Mouse (Mus musculus): ENCODE results near the gene Cep57l1. TPM values are rescaled to one million over a fixed set of nuclear protein-coding genes. Genes with fewer than 3 reads are reported as not detected.

The Cep57l1 gene
- total and polyA plus RNA-seq, 3 experiments: 16.7 to 19.2 TPM; not detected in 1

DNA sequence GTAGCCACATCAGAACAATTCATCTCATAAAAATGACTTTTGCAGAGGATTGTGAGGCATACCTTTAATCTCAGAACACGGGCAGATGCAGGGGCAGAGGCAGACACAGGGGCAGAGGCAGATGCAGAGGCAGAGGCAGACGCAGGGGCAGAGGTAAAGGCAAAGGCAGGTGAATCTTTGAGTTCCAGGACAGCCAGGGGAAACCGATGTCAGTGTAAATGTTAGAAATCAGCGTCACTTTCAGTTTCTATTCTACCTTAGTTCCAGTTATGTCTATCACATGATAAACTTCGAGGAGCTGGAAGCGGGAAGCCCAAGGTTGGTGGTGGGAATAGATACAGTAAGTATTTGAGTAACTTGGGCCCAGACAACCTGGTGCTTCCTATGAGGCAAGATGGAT lies 42.4 kb downstream of the Cep57l1 start:
- no peaks in the 10 kb centered on the region for H3K27me3 ChIP-seq (ENCODE audit: control insufficient read depth in 1 of 2, insufficient read depth in 2 of 2, low read length in 2 of 2)
- no peaks in the 10 kb centered on the region for H3K79me2 ChIP-seq (ENCODE audit: control insufficient read depth, insufficient read depth, low read length, poor library complexity)
- no peak overlapping the region for H3K9ac ChIP-seq (ENCODE audit: control insufficient read depth, low read depth, low read length, poor library complexity, severe bottlenecking)
- H3K36me3 ChIP-seq (ENCODE audit: control insufficient read depth in 1 of 2, insufficient read depth in 2 of 2, low read length in 2 of 2): no peaks in the 10 kb centered on the region
- no peak overlapping the region for H3K27ac ChIP-seq (ENCODE audit: control insufficient read depth, low read depth, low read length)
- no peaks in the 10 kb centered on the region for H3K4me1 ChIP-seq (ENCODE audit: control insufficient read depth in 1 of 2, insufficient read depth in 2 of 2, low read length in 2 of 2)
- H3K4me3 ChIP-seq (ENCODE audit: control insufficient read depth in 1 of 2, insufficient read depth in 1 of 2, low read depth in 2 of 2, low read length in 2 of 2): no peak overlapping the region
- TF ChIP-seq MYB (IDR thresholded peaks at IDR 0.05; ENCODE audit: low read depth, low read length): no peak
- no peak for TF ChIP-seq MXI1 (IDR thresholded peaks at IDR 0.05; ENCODE audit: low read depth, low read length)
- TF ChIP-seq JUND (IDR thresholded peaks at IDR 0.05; ENCODE audit: low read depth, low read length): no peak
- TF ChIP-seq TBP (IDR thresholded peaks at IDR 0.05; ENCODE audit: low read depth, low read length): no peak
- no peak for TF ChIP-seq NRF1 (IDR thresholded peaks at IDR 0.05; ENCODE audit: insufficient read depth, low read depth, low read length, poor library complexity, severe bottlenecking)
- TF ChIP-seq KAT2A (conservative IDR thresholded peaks at IDR 0.05; ENCODE audit: low read depth, low read length): no peak
- TF ChIP-seq POLR2AphosphoS5 (IDR thresholded peaks at IDR 0.05; ENCODE audit: borderline replicate concordance, low read depth, low read length): no peak
- no peak for TF ChIP-seq RCOR1 (IDR thresholded peaks at IDR 0.05; ENCODE audit: low read depth, low read length)
- no peak for TF ChIP-seq MAX (IDR thresholded peaks at IDR 0.05; ENCODE audit: low read length)
- TF ChIP-seq CHD2 (IDR thresholded peaks at IDR 0.05; ENCODE audit: low read length): no peak
- TF ChIP-seq E2F4 (IDR thresholded peaks at IDR 0.05; ENCODE audit: borderline replicate concordance, low read depth, low read length): no peak
- no peak for TF ChIP-seq TCF12 (IDR thresholded peaks at IDR 0.05; ENCODE audit: low read depth, low read length)
- no peak for TF ChIP-seq TAL1 (IDR thresholded peaks at IDR 0.05; ENCODE audit: low read length)
- TF ChIP-seq USF1 (IDR thresholded peaks at IDR 0.05; ENCODE audit: low read depth, low read length): no peak
- TF ChIP-seq CHD1 (IDR thresholded peaks at IDR 0.05; ENCODE audit: low read depth, low read length): no peak
- no peak for TF ChIP-seq ETS1 (IDR thresholded peaks at IDR 0.05; ENCODE audit: low read depth, low read length)
- TF ChIP-seq GABPA (IDR thresholded peaks at IDR 0.05; ENCODE audit: low read depth, low read length): no peak
- TF ChIP-seq GATA1 (IDR thresholded peaks at IDR 0.05; ENCODE audit: low read depth, low read length): no peak
- H3K9me3 ChIP-seq (replicated peaks; ENCODE audit: insufficient read depth, low read length): no peaks in the 10 kb centered on the region
- no peak for DNase-seq (ENCODE audit: low read depth, low spot score)

DNA sequence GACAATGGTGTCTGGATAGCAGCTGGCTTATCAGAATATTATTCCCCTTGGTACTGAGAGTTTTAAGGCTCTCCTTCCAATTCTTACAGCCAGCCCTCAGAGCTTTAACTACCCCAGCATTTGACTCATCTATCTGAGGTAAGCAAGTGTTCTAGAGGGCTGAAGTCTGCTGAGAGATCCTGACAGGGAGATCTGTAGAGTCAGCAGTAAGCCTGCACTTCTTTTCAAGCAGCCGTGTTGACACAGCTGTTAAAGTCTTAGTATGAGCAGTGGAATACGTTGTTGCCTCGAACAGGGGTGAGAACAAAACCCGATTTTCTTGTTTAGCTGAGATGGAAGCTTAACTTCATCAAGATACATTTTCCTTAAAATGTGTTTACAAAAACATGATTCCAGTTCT lies 43.4 kb downstream of the Cep57l1 start:
- no peak overlapping the region for H3K4me3 ChIP-seq (ENCODE audit: control insufficient read depth in 1 of 2, insufficient read depth in 1 of 2, low read depth in 2 of 2, low read length in 2 of 2)
- no peak overlapping the region for H3K9ac ChIP-seq (ENCODE audit: control insufficient read depth, low read depth, low read length, poor library complexity, severe bottlenecking)
- H3K4me1 ChIP-seq (ENCODE audit: control insufficient read depth in 1 of 2, insufficient read depth in 2 of 2, low read length in 2 of 2): no peaks in the 10 kb centered on the region
- no peaks in the 10 kb centered on the region for H3K79me2 ChIP-seq (ENCODE audit: control insufficient read depth, insufficient read depth, low read length, poor library complexity)
- no peaks in the 10 kb centered on the region for H3K36me3 ChIP-seq (ENCODE audit: control insufficient read depth in 1 of 2, insufficient read depth in 2 of 2, low read length in 2 of 2)
- no peak for DNase-seq (ENCODE audit: low read depth, low spot score)
- no peak overlapping the region for H3K27ac ChIP-seq (ENCODE audit: control insufficient read depth, low read depth, low read length)
- no peaks in the 10 kb centered on the region for H3K9me3 ChIP-seq (replicated peaks; ENCODE audit: insufficient read depth, low read length)
- no peak for TF ChIP-seq TBP (IDR thresholded peaks at IDR 0.05; ENCODE audit: low read depth, low read length)
- no peak for TF ChIP-seq USF2 (IDR thresholded peaks at IDR 0.05; ENCODE audit: borderline replicate concordance in 1 of 2, insufficient read depth in 1 of 2, low read depth in 1 of 2, low read length in 2 of 2)
- TF ChIP-seq ETS1 (IDR thresholded peaks at IDR 0.05; ENCODE audit: low read depth, low read length): no peak
- no peak for TF ChIP-seq MAFK (IDR thresholded peaks at IDR 0.05; ENCODE audit: borderline replicate concordance, low read depth, low read length)
- H3K27me3 ChIP-seq (ENCODE audit: control insufficient read depth in 1 of 2, insufficient read depth in 2 of 2, low read length in 2 of 2): no peaks in the 10 kb centered on the region
